Mouse (Mus musculus): Measurements from ENCODE around the gene Pde4d. TPM values are rescaled to one million over a fixed set of nuclear protein-coding genes. Genes with fewer than 3 reads are reported as not detected.
A peak's percentile ranks its signal among the peaks of the same experiment; 100 is the strongest.
"Not testable (repeated sequence)": the region's sequence is repeated elsewhere in the genome, so short reads cannot be mapped to it uniquely, and the experiment has no call there.

Pde4d gene
- polyA plus RNA-seq, 1 experiment: not detected

- WGBS: 89% methylated on average over 4 of the region's 4 CpGs
- Histone ChIP-seq H3K4me3 (ENCODE audit: insufficient read depth, low read depth, low read length) (no peak overlapping the region), H3K4me1 (ENCODE audit: control insufficient read depth, insufficient read depth, low read length) (no peaks in the 10 kb centered on the region), H3K27ac (ENCODE audit: insufficient read depth, low read depth, low read length) (no peak overlapping the region)
- TF ChIP-seq POLR2A (IDR thresholded peaks at IDR 0.05; ENCODE audit: insufficient read depth, low read depth, low read length): no peak
- TF ChIP-seq CTCF (IDR thresholded peaks at IDR 0.05; ENCODE audit: insufficient read depth, low read depth, low read length): no peak
Measured at GRCm38 (mm10) chr13:109888293-109888692, 1438.5 kb downstream of the Pde4d start.

DNA sequence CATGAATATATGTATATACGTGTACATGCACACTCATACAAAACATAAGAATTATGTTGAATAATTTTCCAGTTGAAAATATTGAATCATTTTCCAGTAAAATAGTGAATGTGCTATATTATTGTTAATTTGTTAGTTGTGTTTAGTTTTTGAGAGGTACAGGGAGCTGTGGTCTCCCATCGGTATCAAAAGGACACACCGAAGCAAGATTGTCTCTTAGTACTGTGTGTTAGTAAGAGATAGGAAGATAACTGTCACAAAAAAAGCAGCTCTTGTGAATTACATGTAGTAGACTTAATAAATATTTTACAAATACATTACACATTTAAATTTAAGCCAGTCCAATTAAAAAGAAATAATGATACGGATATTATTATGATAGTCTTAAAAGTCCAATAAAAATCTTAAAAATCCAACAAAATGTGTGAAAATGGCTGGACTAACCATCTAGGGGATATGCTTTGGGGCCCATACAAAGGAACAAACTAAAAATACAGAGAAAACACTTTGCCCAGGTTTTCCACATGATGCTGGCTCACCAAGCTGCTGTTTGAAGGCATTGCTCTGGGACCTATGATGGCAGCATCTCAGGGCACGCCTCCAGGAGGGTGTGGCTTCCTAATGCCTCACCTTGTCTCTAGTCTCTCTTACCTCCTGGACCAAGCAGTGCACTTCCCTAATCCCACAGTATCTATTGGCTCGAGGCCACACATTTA is 1441.6 kb downstream of the Pde4d start:
- H3K4me3 ChIP-seq (ENCODE audit: insufficient read depth, low read depth, low read length): no peak overlapping the region
- WGBS: 83% methylated on average over 6 of the region's 6 CpGs
- no peaks in the 10 kb centered on the region for H3K4me1 ChIP-seq (ENCODE audit: control insufficient read depth, insufficient read depth, low read length)
- H3K27ac ChIP-seq (ENCODE audit: insufficient read depth, low read depth, low read length): no peak overlapping the region
- TF ChIP-seq POLR2A (IDR thresholded peaks at IDR 0.05; ENCODE audit: insufficient read depth, low read depth, low read length): no peak
- no peak for TF ChIP-seq CTCF (IDR thresholded peaks at IDR 0.05; ENCODE audit: insufficient read depth, low read depth, low read length)

DNA sequence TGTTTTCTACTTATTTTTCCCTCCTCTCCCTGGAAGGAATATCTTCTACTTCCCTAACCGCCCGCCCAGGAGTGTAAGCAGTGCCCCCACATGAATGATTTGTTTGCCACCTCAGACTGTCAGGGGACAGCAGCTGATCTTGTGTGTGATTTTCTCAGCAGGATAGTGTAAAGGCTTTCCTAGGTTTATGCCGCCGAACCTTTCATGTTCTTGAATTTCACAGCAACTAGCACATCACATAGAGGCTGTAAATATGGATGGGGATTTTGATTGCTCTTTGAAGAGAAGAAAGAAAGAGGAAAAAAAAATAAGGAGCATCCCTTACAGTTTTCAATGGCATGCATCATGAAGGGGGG is 1442.1 kb downstream of the Pde4d start:
- WGBS: 89% methylated on average over 4 of the region's 4 CpGs
- Histone ChIP-seq H3K4me1 (ENCODE audit: control insufficient read depth, insufficient read depth, low read length) (no peaks in the 10 kb centered on the region), H3K27ac (ENCODE audit: insufficient read depth, low read depth, low read length) (no peak overlapping the region), H3K4me3 (ENCODE audit: insufficient read depth, low read depth, low read length) (no peak overlapping the region)
- TF ChIP-seq POLR2A (IDR thresholded peaks at IDR 0.05; ENCODE audit: insufficient read depth, low read depth, low read length) (no peak), CTCF (IDR thresholded peaks at IDR 0.05; ENCODE audit: insufficient read depth, low read depth, low read length) (no peak)

DNA sequence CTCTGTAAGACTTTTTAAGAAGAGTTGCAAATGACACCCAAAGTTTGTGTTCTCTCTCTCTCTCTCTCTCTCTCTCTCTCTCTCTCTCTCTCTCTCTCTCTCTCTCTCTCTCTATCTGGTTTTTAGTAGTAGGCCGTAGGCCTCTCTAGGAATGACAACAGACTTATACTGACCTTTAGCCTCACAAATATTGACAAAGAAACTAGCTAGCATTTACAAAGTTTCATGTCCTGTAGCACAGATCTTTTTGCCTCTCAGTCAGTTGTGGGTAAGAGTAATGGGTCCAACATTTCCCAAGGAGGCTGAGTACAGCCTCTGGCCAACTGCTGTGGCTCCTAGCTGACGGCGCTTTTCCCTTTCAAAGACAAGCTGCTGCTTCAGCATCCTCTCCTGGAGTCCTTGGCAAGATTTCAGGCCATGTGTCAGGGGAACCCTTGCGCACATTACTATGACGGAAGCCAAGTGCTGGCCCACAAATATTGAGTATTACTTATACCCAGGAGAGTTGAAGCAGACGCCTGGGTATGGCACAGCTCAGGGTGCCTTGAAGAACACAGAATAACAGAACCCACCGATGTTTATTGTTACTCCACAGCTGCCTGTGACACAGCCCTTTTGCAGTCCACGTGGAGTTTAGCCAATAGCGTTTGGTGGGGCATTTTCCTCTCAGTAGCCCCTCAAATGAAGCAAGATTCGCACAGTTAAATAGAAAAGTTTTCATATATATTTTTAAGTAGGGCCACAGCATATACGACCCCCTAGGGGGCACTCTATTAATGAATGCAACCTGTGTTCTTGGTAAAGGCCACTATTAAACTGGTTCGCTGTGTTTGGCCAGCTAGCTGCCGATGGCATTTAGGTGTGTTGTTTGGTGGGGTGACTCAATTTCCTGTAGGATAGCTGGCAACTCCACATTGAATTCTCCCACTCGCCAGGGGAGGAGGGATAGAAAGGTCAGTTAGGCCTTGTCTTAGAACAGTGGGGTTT is 1450.0 kb downstream of the Pde4d start:
- no peak overlapping the region for H3K4me3 ChIP-seq (ENCODE audit: insufficient read depth, low read depth, low read length)
- TF ChIP-seq CTCF (IDR thresholded peaks at IDR 0.05; ENCODE audit: insufficient read depth, low read depth, low read length) (no peak), POLR2A (IDR thresholded peaks at IDR 0.05; ENCODE audit: insufficient read depth, low read depth, low read length) (no peak)
- H3K27ac ChIP-seq (ENCODE audit: insufficient read depth, low read depth, low read length): no peak overlapping the region
- peaks cover 4% of the 10 kb centered on the region; the same call in 1 of the 2 replicates for H3K4me1 ChIP-seq (ENCODE audit: control insufficient read depth, insufficient read depth, low read length)
- WGBS: 70% methylated on average over 14 of the region's 14 CpGs

GRCm38 (mm10) chr13:109901811-109902210 is 1452.1 kb downstream of the Pde4d start:
- Histone ChIP-seq H3K4me3 (ENCODE audit: insufficient read depth, low read depth, low read length) (no peak overlapping the region), H3K27ac (ENCODE audit: insufficient read depth, low read depth, low read length) (0 out of 2 replicates have a peak overlapping the region, but pooled peaks have one; percentile 23), H3K4me1 (ENCODE audit: control insufficient read depth, insufficient read depth, low read length) (peaks cover 4% of the 10 kb centered on the region; the same call in 1 of the 2 replicates)
- TF ChIP-seq CTCF (IDR thresholded peaks at IDR 0.05; ENCODE audit: insufficient read depth, low read depth, low read length) (no peak), POLR2A (IDR thresholded peaks at IDR 0.05; ENCODE audit: insufficient read depth, low read depth, low read length) (no peak)
- 32% methylated on average over 5 of the region's 5 CpGs for WGBS

DNA sequence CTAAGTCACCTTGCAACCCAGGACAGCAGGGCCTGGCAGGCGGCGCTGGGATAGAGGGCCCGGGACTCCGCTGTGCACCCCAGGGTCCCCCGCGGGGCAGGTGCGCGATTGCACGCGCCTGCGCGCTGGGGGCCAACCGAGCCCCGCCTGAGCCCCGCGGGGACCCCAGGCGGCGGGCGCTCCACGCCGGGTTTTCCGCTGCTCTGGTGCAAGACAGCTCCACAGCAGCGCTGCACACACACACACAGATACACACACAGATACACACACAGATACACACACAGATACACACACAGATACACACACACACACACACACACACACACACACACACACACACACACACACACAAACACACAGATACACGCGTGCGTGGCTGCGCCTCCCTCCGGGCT is 1452.7 kb downstream of the Pde4d start:
- H3K4me3 ChIP-seq (ENCODE audit: insufficient read depth, low read depth, low read length): peak overlapping the region; percentile 78
- WGBS: under 1% methylated on average over 28 of the region's 28 CpGs
- peak overlapping the region; percentile 60 for H3K27ac ChIP-seq (ENCODE audit: insufficient read depth, low read depth, low read length)
- not testable (repeated sequence) for H3K4me1 ChIP-seq (ENCODE audit: control insufficient read depth, insufficient read depth, low read length)

DNA sequence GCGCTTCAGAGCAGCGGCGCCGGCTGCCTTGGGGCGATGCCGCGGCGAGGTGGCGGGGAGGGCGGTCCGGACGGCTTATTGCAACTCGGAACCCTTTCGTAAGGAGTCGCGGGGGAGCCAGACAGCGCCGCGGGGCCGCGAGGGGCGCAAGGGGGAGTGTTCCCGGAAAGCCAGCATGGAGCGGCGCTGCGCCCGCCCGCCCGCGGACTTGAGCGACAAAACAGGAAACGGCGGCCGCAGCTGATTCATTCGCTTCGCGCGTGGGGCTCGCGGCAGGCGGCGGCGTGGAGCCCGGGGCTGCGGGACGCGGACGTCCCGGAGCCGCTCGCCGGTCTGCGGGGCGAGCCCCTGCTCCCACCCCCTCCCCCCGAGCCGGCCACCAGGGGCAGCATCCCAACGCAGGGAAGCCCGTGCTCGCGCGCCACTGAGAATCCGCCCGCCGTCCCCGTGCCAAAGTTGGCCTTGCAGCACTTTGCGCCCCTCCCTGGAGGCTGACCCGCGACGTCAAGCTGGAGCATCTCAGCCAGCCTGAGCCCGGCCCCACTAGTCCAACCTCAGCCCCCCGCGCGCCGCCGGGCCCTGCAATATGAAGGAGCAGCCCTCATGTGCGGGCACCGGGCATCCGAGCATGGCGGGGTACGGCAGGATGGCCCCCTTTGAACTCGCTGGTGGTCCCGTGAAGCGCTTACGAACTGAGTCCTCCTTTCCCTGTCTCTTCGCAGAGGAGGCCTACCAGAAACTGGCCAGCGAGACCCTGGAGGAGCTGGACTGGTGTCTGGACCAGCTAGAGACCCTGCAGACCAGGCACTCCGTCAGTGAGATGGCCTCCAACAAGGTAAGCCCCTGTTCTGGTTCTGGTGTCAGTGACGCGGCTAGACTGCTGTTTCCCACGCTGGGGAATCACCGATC is 1453.4 kb downstream of the Pde4d start:
- peak; percentile 34; the same call in 1 of the 2 replicates for TF ChIP-seq CTCF (IDR thresholded peaks at IDR 0.05; ENCODE audit: insufficient read depth, low read depth, low read length)
- TF ChIP-seq POLR2A (IDR thresholded peaks at IDR 0.05; ENCODE audit: insufficient read depth, low read depth, low read length): no peak
- under 1% methylated on average over 91 of the region's 91 CpGs for whole genome bisulfite sequencing
- Histone ChIP-seq H3K27ac (ENCODE audit: insufficient read depth, low read depth, low read length) (peak overlapping the region; percentile 60), H3K4me1 (ENCODE audit: control insufficient read depth, insufficient read depth, low read length) (peaks cover 6% of the 10 kb centered on the region; the same call in 1 of the 2 replicates), H3K4me3 (ENCODE audit: insufficient read depth, low read depth, low read length) (peak overlapping the region; percentile 78)

GRCm38 (mm10) chr13:109903764-109904510 is 1454.2 kb downstream of the Pde4d start:
- H3K27ac ChIP-seq (ENCODE audit: insufficient read depth, low read depth, low read length): no peak overlapping the region
- H3K4me3 ChIP-seq (ENCODE audit: insufficient read depth, low read depth, low read length): peak overlapping the region; percentile 78
- 49% methylated on average over 14 of the region's 14 CpGs for WGBS
- TF ChIP-seq CTCF (IDR thresholded peaks at IDR 0.05; ENCODE audit: insufficient read depth, low read depth, low read length) (no peak), POLR2A (IDR thresholded peaks at IDR 0.05; ENCODE audit: insufficient read depth, low read depth, low read length) (no peak)
- H3K4me1 ChIP-seq (ENCODE audit: control insufficient read depth, insufficient read depth, low read length): peaks cover 7% of the 10 kb centered on the region; the same call in 1 of the 2 replicates
